Mouse (Mus musculus): ENCODE measurements around the gene Nup85.

DNA sequence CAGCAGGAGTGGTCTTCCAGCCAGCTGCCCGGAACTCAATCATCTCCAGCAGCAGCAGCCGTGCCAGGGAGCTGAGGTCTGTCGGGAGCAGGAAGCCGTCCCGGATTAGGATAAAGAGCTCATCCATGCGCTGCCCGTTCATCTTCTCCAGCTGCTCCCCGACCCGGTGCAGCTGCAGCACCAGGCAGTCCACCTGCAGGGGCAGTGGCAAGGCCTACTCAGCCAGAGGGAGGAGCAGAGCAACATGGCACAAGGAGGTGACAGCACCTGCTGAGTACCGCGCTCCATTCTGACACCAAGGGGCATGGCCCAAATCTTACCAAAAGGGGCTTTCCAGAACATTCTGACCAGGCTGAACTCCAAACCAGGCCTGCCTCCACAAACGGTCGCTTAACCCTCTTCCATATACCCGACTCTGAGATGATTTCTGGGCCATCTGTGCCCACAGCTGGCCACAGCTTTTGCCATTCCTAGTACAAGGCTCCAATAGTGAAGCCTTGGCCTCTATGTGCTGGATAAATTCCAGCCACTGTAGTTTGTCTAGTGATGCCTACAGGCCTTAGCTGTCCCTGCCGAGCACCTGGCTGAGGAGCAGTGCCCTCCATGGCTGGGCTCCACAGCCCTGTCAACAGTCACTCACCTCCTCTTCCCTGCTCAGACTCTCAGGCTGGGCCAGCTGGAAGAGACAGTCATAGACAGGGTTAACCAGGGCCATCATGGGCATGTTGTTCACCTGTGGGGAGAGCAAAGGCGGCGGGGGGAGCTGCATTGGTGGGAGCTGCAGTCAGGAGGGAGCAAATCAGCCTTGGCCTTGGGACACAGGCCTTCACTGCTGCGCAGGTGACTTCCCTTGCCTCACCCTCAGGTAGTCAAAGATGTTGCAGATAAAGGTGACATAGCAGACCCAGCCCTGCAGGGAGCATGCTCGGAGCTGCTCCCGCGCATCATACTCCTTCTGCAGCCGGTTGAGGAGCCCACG, 44.5 kb downstream of the Nup85 start:
- no peak for TF ChIP-seq HCFC1 (IDR thresholded peaks at IDR 0.05; ENCODE audit: borderline replicate concordance, insufficient read depth, low read length)
- TF ChIP-seq MAFK (IDR thresholded peaks at IDR 0.05; ENCODE audit: insufficient read depth, low read depth, low read length): no peak
- no peak for TF ChIP-seq ZC3H11A (IDR thresholded peaks at IDR 0.05; ENCODE audit: borderline replicate concordance, low read depth, low read length)
